ENCODE assay signal across 10 mouse cellular contexts in the genomic region with DNA sequence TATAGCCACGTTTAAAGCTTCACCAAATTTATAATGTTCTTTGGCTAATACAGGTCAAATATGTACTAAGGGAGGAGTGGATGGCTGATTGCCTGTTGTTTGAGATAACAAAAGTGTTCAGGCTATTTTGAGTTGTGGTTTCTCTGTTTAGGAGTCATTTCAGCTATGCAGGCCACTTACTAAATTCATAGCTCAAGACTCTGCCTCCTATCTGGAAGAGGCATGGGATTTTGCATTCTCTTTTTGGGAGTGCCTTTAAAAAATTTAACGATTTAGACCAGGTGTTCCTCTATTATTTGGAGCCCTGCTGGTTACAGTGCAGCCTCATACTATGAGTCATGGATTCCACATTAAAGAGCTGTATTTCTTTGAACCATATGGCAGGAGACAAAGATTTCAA. TPM values are rescaled to one million over a fixed set of nuclear protein-coding genes. Genes with fewer than 3 reads are reported as not detected.
A peak's percentile ranks its signal among the peaks of the same experiment; 100 is the strongest.
DNase-seq lines count a peak whose midpoint lies in the region; ATAC-seq and TF ChIP-seq lines count a peak whose summit lies in the region.
"Had no signal": no experiment of that assay in that cellular context is flagged by ENCODE, and none has a peak within 500 bp of the region (broad histone marks: within the 10 kb centered on the region; RNA-seq: fewer than 3 reads in every experiment).

No protein-coding gene starts in this region.

- no peak for ATAC-seq in heart, embryonic 14.5 days (ENCODE audit: insufficient number of reproducible peaks, insufficient read depth, low FRiP score, low read depth)
- ATAC-seq in megakaryocyte progenitor cell, adult 5-6 weeks (replicated peaks; ENCODE audit: poor library complexity), result peak; percentile 91

- H3K27me3 ChIP-seq in heart, embryonic 14.5 days (ENCODE audit: control insufficient read depth, insufficient read depth, low read length), result no peaks in the 10 kb centered on the region

- no peaks in the 10 kb centered on the region for H3K36me3 ChIP-seq in heart, embryonic 14.5 days (ENCODE audit: control insufficient read depth, insufficient read depth, low read length)

- peak overlapping the region; percentile 64; the same call in 1 of the 2 replicates for H3K27ac ChIP-seq in layer of hippocampus, adult 2 months
- peak overlapping the region; percentile 75 to 76 for H3K27ac ChIP-seq in heart, embryonic 14.5 days (replicated peaks in 1 of 2; ENCODE audit: control insufficient read depth in 1 of 2, insufficient read depth in 1 of 2, low read depth in 2 of 2, low read length in 2 of 2)

- WGBS in heart, embryonic 14.5 days, result 17% methylated on average over 2 of the region's 2 CpGs

- peak in 1 of 2 experiments; percentile 19 for DNase-seq in layer of hippocampus, adult 2 months (ENCODE audit: low spot score in 2 of 2)
- no peak for DNase-seq in layer of hippocampus, adult 9-11 months
- DNase-seq in MEL-GATA-1-ER (ENCODE audit: extremely low read depth, low read depth), result peak; percentile 84
- DNase-seq in layer of hippocampus, adult 8-10 months (ENCODE audit: low spot score in 2 of 2), result no peak
- no peak for DNase-seq in embryo, embryonic 11 days
- no peak for DNase-seq in spleen, adult 18-20 months
- DNase-seq: cerebellum, adult 18-20 months; thymus, postnatal 4 days had no signal

- peaks cover 14 to 60% of the 10 kb centered on the region in 2 experiments for H3K4me1 ChIP-seq in heart, embryonic 14.5 days (ENCODE audit: control insufficient read depth in 2 of 2, insufficient read depth in 2 of 2, low read length in 2 of 2)

- TF ChIP-seq CTCF in layer of hippocampus, adult 2 months (conservative IDR thresholded peaks at IDR 0.05), result no peak

- no peak overlapping the region for H3K4me3 ChIP-seq in layer of hippocampus, adult 2 months
- peak overlapping the region in 1 of 2 experiments; percentile 18; a peak in 2 of 4 replicates for H3K4me3 ChIP-seq in heart, embryonic 14.5 days (ENCODE audit: control insufficient read depth in 1 of 2, insufficient read depth in 1 of 2, low read depth in 1 of 2, low read length in 2 of 2)

- H3K9me3 ChIP-seq in heart, embryonic 14.5 days (ENCODE audit: control insufficient read depth, low read length), result no peaks in the 10 kb centered on the region

- H3K9ac ChIP-seq in heart, embryonic 14.5 days (ENCODE audit: low read length), result 0 out of 2 replicates have a peak overlapping the region, but pooled peaks have one; percentile 11

- H3K4me2 ChIP-seq in heart, embryonic 14.5 days (ENCODE audit: low read length), result peak overlapping the region; percentile 59

RNA-seq across cellular contexts. Expression of a gene that starts 9.2 kb away (rescaled TPM):
- 10 to 100 TPM; 30.9 to 38.9 TPM for total RNA-seq in layer of hippocampus, adult 2 months (2021)
- polyA plus RNA-seq in heart, embryonic 14.5 days (2014; fragmentation: Nextera tagmentation; extraction: Ambion mirVana), result 100.0 and 113 TPM in 2 replicates
- 42.9 and 50.6 TPM in 2 replicates for total RNA-seq in megakaryocyte progenitor cell, adult 5-6 weeks (2015)
- total RNA-seq in megakaryocyte progenitor cell, adult 5-6 weeks (2017), result 30.0 and 32.3 TPM in 2 replicates
- 10 to 100 TPM; 27.6 to 36.3 (median 30.7) TPM for total RNA-seq in layer of hippocampus, adult 8-10 months (2022)
